Mouse (Mus musculus): ENCODE measurements around the gene Narf. TPM values are rescaled to one million over a fixed set of nuclear protein-coding genes. Genes with fewer than 3 reads are reported as not detected.

The Narf gene
- total and polyA plus RNA-seq, 2 experiments: 39.5 to 44.3 TPM

DNA sequence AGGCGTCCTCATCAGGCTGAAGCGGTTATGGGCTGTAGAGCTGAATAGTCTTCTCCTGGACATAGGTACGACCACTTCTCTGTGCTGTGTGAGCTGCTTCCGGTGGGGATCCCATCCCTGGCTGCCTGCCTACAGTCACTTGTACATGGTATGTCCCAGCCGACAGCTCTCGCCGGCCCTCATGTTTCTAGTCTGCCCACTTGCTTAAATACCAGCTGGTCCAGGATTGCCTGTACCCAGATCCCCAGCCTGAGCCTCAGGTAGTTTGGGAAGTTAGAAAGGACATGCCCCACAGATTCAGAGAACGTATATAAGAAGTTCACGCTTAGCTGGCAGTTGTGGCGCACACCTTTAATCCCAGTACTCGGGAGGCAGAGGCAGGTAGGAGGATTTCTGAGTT lies 17.3 kb upstream of the Narf start:
- no peaks in the 10 kb centered on the region for H3K4me1 ChIP-seq (ENCODE audit: control insufficient read depth, insufficient read depth, low read length)
- no peaks in the 10 kb centered on the region for H3K79me2 ChIP-seq (ENCODE audit: control insufficient read depth, insufficient read depth, low read length)
- H3K36me3 ChIP-seq (ENCODE audit: control insufficient read depth, insufficient read depth, low read length): peaks cover 7% of the 10 kb centered on the region; the same call in 1 of the 2 replicates
- 94% methylated on average over 11 of the region's 11 CpGs for WGBS
- no peak for DNase-seq (ENCODE audit: extremely low read depth, low read depth, low spot score)
- TF ChIP-seq CTCF (IDR thresholded peaks at IDR 0.05; ENCODE audit: low read depth, low read length) (no peak), POLR2A (IDR thresholded peaks at IDR 0.05; ENCODE audit: extremely low read depth, insufficient read depth, low read length) (no peak)
- no peaks in the 10 kb centered on the region for H3K27me3 ChIP-seq (ENCODE audit: control insufficient read depth, insufficient read depth, low read length)
- no peak overlapping the region for H3K27ac ChIP-seq (replicated peaks; ENCODE audit: insufficient read depth, low read depth, low read length)
- H3K4me3 ChIP-seq (ENCODE audit: insufficient read depth, low read depth, low read length): no peak overlapping the region
- no peak overlapping the region for H3K9ac ChIP-seq (ENCODE audit: low read depth, low read length)

DNA sequence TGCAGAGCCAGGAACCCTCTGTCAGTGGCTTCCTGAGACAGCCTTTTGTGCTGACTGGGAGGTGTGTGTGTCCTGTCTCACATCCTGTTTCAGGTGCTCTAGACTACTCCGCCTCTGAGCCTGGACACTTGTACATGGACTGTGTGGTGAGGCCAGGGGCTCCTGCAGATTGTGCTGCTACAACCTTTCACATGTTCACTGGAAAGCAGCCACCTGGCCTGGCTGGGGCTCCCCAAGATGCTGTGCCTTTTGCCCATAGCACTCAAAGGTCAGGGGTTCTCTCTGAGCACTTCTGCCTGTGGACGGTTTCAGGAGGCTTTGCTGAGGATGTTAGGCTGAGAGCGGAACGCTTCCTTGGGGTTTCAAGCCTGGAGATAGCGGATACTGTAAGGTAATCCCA lies 16.3 kb upstream of the Narf start:
- Histone ChIP-seq H3K4me3 (ENCODE audit: insufficient read depth, low read depth, low read length) (no peak overlapping the region), H3K79me2 (ENCODE audit: control insufficient read depth, insufficient read depth, low read length) (no peaks in the 10 kb centered on the region), H3K36me3 (ENCODE audit: control insufficient read depth, insufficient read depth, low read length) (peaks cover 9% of the 10 kb centered on the region; the same call in 1 of the 2 replicates), H3K4me1 (ENCODE audit: control insufficient read depth, insufficient read depth, low read length) (no peaks in the 10 kb centered on the region), H3K9ac (ENCODE audit: low read depth, low read length) (no peak overlapping the region), H3K27ac (replicated peaks; ENCODE audit: insufficient read depth, low read depth, low read length) (no peak overlapping the region), H3K27me3 (ENCODE audit: control insufficient read depth, insufficient read depth, low read length) (no peaks in the 10 kb centered on the region)
- no peak for TF ChIP-seq POLR2A (IDR thresholded peaks at IDR 0.05; ENCODE audit: extremely low read depth, insufficient read depth, low read length)
- TF ChIP-seq CTCF (IDR thresholded peaks at IDR 0.05; ENCODE audit: low read depth, low read length): no peak
- WGBS: 88% methylated on average over 5 of the region's 5 CpGs
- DNase-seq (ENCODE audit: extremely low read depth, low read depth, low spot score): no peak

GRCm38 (mm10) chr11:121221321-121222010 lies 15.6 kb upstream of the Narf start:
- no peaks in the 10 kb centered on the region for H3K4me1 ChIP-seq (ENCODE audit: control insufficient read depth, insufficient read depth, low read length)
- peaks cover 9% of the 10 kb centered on the region; the same call in 1 of the 2 replicates for H3K36me3 ChIP-seq (ENCODE audit: control insufficient read depth, insufficient read depth, low read length)
- no peaks in the 10 kb centered on the region for H3K27me3 ChIP-seq (ENCODE audit: control insufficient read depth, insufficient read depth, low read length)
- H3K4me3 ChIP-seq (ENCODE audit: insufficient read depth, low read depth, low read length): no peak overlapping the region
- no peaks in the 10 kb centered on the region for H3K79me2 ChIP-seq (ENCODE audit: control insufficient read depth, insufficient read depth, low read length)
- H3K9ac ChIP-seq (ENCODE audit: low read depth, low read length): no peak overlapping the region
- 90% methylated on average over 6 of the region's 6 CpGs for WGBS
- no peak overlapping the region for H3K27ac ChIP-seq (replicated peaks; ENCODE audit: insufficient read depth, low read depth, low read length)
- no peak for DNase-seq (ENCODE audit: extremely low read depth, low read depth, low spot score)
- TF ChIP-seq POLR2A (IDR thresholded peaks at IDR 0.05; ENCODE audit: extremely low read depth, insufficient read depth, low read length) (no peak), CTCF (IDR thresholded peaks at IDR 0.05; ENCODE audit: low read depth, low read length) (no peak)

DNA sequence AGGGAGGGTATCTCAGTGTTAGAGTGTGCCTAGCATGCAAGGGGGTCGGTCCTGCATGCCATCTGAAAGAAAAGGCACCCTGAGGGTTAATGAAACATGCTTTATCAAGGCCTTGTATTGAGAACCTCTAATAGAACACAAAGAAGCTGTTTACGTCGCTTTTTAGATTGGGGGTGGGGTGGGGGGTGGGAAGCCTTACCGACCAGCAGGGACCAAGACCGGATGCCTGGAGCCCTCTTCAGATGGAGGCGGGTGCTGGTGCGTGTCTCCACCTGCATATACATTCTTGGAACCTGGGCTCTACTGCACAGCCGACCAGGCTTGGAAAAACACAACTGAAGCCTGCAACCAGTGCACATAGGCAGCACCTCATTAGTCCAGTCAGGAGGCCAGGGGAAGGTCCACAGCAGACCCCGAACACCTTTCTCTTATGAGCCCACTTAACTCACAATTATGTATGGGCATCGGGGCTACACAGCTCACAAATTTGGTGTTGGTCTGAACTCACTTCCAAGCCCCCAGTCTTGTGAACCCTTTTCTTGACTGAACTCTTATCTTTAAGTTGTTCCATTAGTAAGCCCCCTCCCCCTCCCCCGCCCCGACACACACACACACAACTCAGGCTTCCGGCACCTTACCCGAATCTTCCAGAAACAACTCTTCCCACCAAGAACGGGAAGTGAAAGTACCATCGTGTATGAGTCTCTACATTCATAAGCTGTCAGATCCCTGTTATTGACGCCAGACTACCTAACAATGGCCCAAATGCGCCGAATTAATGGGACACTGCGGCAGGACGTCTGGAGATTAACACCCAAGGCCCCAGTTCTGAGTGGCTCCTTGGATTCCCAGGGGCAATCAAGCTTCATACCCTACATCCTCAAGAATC lies 8.7 kb upstream of the Narf start:
- H3K4me1 ChIP-seq (ENCODE audit: control insufficient read depth, insufficient read depth, low read length): peaks cover 5% of the 10 kb centered on the region; the same call in 1 of the 2 replicates
- no peaks in the 10 kb centered on the region for H3K27me3 ChIP-seq (ENCODE audit: control insufficient read depth, insufficient read depth, low read length)
- WGBS: 21% methylated on average over 21 of the region's 21 CpGs
- DNase-seq (ENCODE audit: extremely low read depth, low read depth, low spot score): no peak
- H3K4me3 ChIP-seq (ENCODE audit: insufficient read depth, low read depth, low read length): peak overlapping the region; percentile 77
- peak overlapping the region; percentile 70 for H3K27ac ChIP-seq (replicated peaks; ENCODE audit: insufficient read depth, low read depth, low read length)
- peaks cover 5% of the 10 kb centered on the region; the same call in 1 of the 2 replicates for H3K36me3 ChIP-seq (ENCODE audit: control insufficient read depth, insufficient read depth, low read length)
- H3K79me2 ChIP-seq (ENCODE audit: control insufficient read depth, insufficient read depth, low read length): no peaks in the 10 kb centered on the region; the same call in 1 of the 2 replicates
- H3K9ac ChIP-seq (ENCODE audit: low read depth, low read length): peak overlapping the region; percentile 79
- TF ChIP-seq CTCF (IDR thresholded peaks at IDR 0.05; ENCODE audit: low read depth, low read length) (no peak), POLR2A (IDR thresholded peaks at IDR 0.05; ENCODE audit: extremely low read depth, insufficient read depth, low read length) (no peak)

DNA sequence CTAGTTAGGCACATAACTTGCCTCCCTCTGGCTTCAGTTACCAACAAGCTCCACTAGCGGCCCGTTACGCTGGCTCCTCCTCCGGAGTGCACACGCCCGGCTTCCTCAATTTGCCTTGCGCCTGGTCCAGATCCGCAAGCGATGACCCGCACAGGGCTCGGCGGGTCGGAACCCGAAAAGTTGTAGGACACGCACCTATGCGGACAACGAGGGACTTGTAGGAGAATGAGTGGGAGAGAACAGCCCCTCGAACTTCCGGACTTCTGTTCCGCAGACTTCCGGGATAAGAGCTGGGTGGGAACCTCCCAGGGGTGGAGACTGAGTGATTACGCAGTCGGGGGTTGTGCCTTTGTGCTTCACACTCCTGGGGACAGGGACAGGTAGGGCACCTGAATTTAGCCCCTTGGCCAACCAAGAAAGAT lies 8.0 kb upstream of the Narf start, which contains the start of gene Cybc1:
Gene Cybc1 (minus strand): TSS at position 305 of the 422 bp plus-strand sequence.
- Histone ChIP-seq H3K4me3 (ENCODE audit: insufficient read depth, low read depth, low read length) (peak within 1 kb of the TSS; percentile 77), H3K79me2 (ENCODE audit: control insufficient read depth, insufficient read depth, low read length) (no peaks in the 10 kb centered on the region; the same call in 1 of the 2 replicates), H3K27ac (replicated peaks; ENCODE audit: insufficient read depth, low read depth, low read length) (peak within 1 kb of the TSS; percentile 70), H3K27me3 (ENCODE audit: control insufficient read depth, insufficient read depth, low read length) (no peaks in the 10 kb centered on the region), H3K9ac (ENCODE audit: low read depth, low read length) (peak within 1 kb of the TSS; percentile 79), H3K4me1 (ENCODE audit: control insufficient read depth, insufficient read depth, low read length) (peaks cover 5% of the 10 kb centered on the region; the same call in 1 of the 2 replicates), H3K36me3 (ENCODE audit: control insufficient read depth, insufficient read depth, low read length) (peaks cover 3% of the 10 kb centered on the region; the same call in 1 of the 2 replicates)
- DNase-seq (ENCODE audit: extremely low read depth, low read depth, low spot score): peak; percentile 79
- under 1% methylated on average over 23 of the region's 23 CpGs for whole genome bisulfite sequencing
- TF ChIP-seq CTCF (IDR thresholded peaks at IDR 0.05; ENCODE audit: low read depth, low read length): peak; percentile 35
- 0 out of 2 replicates have a peak, but pooled peaks have one; percentile 16 for TF ChIP-seq POLR2A (IDR thresholded peaks at IDR 0.05; ENCODE audit: extremely low read depth, insufficient read depth, low read length)
